27 mouse cellular contexts compared by ENCODE assay signal in genomic region chr1:71812171-71812695, GRCm38 (mm10).
A peak's percentile ranks its signal among the peaks of the same experiment; 100 is the strongest.
DNase-seq lines count a peak whose midpoint lies in the region.
"Had no signal": no experiment of that assay in that cellular context is flagged by ENCODE, and none has a peak within 500 bp of the region (broad histone marks: within the 10 kb centered on the region; RNA-seq: fewer than 3 reads in every experiment).

No protein-coding gene starts in this region.

- H3K27ac ChIP-seq in heart, embryonic 10.5 days, result no peak overlapping the region
- H3K27ac ChIP-seq in forebrain, embryonic 10.5 days, result no peak overlapping the region
- H3K27ac ChIP-seq in limb, embryonic 10.5 days, result no peak overlapping the region
- H3K27ac ChIP-seq: embryonic facial prominence, embryonic 12.5 days; embryonic facial prominence, embryonic 15.5 days; forebrain, embryonic 12.5 days; forebrain, embryonic 15.5 days; heart, embryonic 13.5 days; hindbrain, embryonic 14.5 days; hindbrain, postnatal 0 days had no signal

- peak; percentile 71 for DNase-seq in heart, embryonic 10.5 days (ENCODE audit: low spot score)
- no peak for DNase-seq in heart, adult 18-20 months
- DNase-seq in ES-CJ7 (ENCODE audit: low read depth, low spot score), result peak; percentile 60
- DNase-seq in WW6 (ENCODE audit: low read depth, low spot score), result peak; percentile 9
- no peak for DNase-seq in forebrain, embryonic 10.5 days (ENCODE audit: extremely low spot score, low spot score)
- DNase-seq in right cerebral cortex, postnatal 25 days, result no peak
- no peak for DNase-seq in limb, embryonic 10.5 days (ENCODE audit: low spot score)
- DNase-seq: adrenal gland, adult 2 months; adrenal gland, postnatal 14 days; B cell, adult 2 months; cerebellum, adult 11 months; cerebellum, adult 2 months; cerebellum, adult 9-11 months; cerebellum, postnatal 25 days; gastrocnemius, postnatal 25 days; heart, postnatal 14 days; heart, postnatal 4 days had no signal

- H3K27me3 ChIP-seq in heart, embryonic 10.5 days (ENCODE audit: insufficient read depth, poor library complexity, severe bottlenecking), result no peaks in the 10 kb centered on the region
- H3K27me3 ChIP-seq in forebrain, embryonic 10.5 days (ENCODE audit: poor library complexity, severe bottlenecking), result no peaks in the 10 kb centered on the region
- H3K27me3 ChIP-seq in limb, embryonic 10.5 days (ENCODE audit: low read depth, poor library complexity, severe bottlenecking), result no peaks in the 10 kb centered on the region
- H3K27me3 ChIP-seq: CH12.LX; embryonic facial prominence, embryonic 12.5 days; embryonic facial prominence, embryonic 15.5 days; forebrain, embryonic 12.5 days; forebrain, embryonic 15.5 days; heart, embryonic 13.5 days; Patski had no signal

- no peaks in the 10 kb centered on the region for H3K36me3 ChIP-seq in heart, embryonic 10.5 days
- no peaks in the 10 kb centered on the region for H3K36me3 ChIP-seq in forebrain, embryonic 10.5 days (replicated peaks)
- no peaks in the 10 kb centered on the region for H3K36me3 ChIP-seq in limb, embryonic 10.5 days
- H3K36me3 ChIP-seq: embryonic facial prominence, embryonic 12.5 days; embryonic facial prominence, embryonic 15.5 days; forebrain, embryonic 12.5 days; forebrain, embryonic 15.5 days; G1E; heart, embryonic 13.5 days had no signal

- no peak overlapping the region for H3K4me3 ChIP-seq in heart, embryonic 10.5 days
- H3K4me3 ChIP-seq in forebrain, embryonic 10.5 days, result no peak overlapping the region
- H3K4me3 ChIP-seq in limb, embryonic 10.5 days, result no peak overlapping the region
- H3K4me3 ChIP-seq: embryonic facial prominence, embryonic 12.5 days; embryonic facial prominence, embryonic 15.5 days; forebrain, embryonic 12.5 days; forebrain, embryonic 15.5 days; heart, embryonic 13.5 days had no signal

- H3K4me1 ChIP-seq in heart, embryonic 10.5 days, result no peaks in the 10 kb centered on the region
- H3K4me1 ChIP-seq in forebrain, embryonic 10.5 days, result no peaks in the 10 kb centered on the region
- no peaks in the 10 kb centered on the region for H3K4me1 ChIP-seq in limb, embryonic 10.5 days
- H3K4me1 ChIP-seq: forebrain, embryonic 12.5 days; forebrain, embryonic 15.5 days had no signal

- H3K9me3 ChIP-seq in heart, embryonic 10.5 days, result no peaks in the 10 kb centered on the region
- H3K9me3 ChIP-seq in forebrain, embryonic 10.5 days, result no peaks in the 10 kb centered on the region
- no peaks in the 10 kb centered on the region for H3K9me3 ChIP-seq in limb, embryonic 10.5 days (replicated peaks)
- H3K9me3 ChIP-seq: embryonic facial prominence, embryonic 12.5 days; embryonic facial prominence, embryonic 15.5 days; forebrain, embryonic 12.5 days; forebrain, embryonic 15.5 days; G1E; heart, embryonic 13.5 days had no signal

- 86% methylated on average over 11 of the region's 11 CpGs for WGBS in heart, embryonic 10.5 days
- 93% methylated on average over 11 of the region's 11 CpGs for WGBS in forebrain, embryonic 10.5 days
- 94% methylated on average over 11 of the region's 11 CpGs for WGBS in limb, embryonic 10.5 days

Comparison
In these comparisons a context has a peak if more than half of its experiments do, and no peak if none do; other contexts are left out.
1. DNase-seq: peak in heart, embryonic 10.5 days (single experiment), ES-CJ7 (single experiment) and WW6 (single experiment); none in heart, adult 18-20 months (0 of 2), forebrain, embryonic 10.5 days (single experiment), right cerebral cortex, postnatal 25 days (single experiment) and limb, embryonic 10.5 days (single experiment).